Mouse (Mus musculus) right cerebral cortex, postnatal 10 days (tissue): ENCODE measurements at regions not wholly inside any gene's neighbourhood (a gene's known extent, or its start where the extent isn't known, plus 50 kb on each side); places are given as distances from the start of the nearest gene placed in this dataset.

ENCODE experiments used
- DNase-seq, 2 experiments: peaks; one replicate each; pipeline ENCODE4 v3.0.0; 2021; ENCODE audit warnings: low spot score in 2 of 2

DNA sequence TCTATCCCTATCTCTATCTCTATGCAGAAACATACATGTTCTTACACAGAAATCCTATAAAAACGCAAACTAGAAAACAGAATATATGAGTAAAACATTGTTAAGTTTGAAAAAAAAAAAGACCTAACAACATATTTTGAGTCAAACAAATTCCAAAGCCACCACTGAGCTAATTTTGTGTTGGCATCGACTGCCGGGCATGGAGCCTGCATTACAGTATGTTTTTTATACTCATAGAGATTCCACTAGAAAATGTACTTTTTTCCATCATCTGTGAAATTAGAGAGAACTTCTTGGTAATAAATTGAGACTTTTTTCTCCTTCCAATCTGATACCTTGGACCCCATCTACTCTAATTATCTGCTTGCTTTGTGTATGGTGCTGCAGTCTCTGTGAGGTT is 1638.2 kb downstream of the Olfm4 start:
- DNase-seq, result peak; percentile 61 to 66
